Mouse (Mus musculus): ENCODE data around the gene Zw10.
A peak's percentile ranks its signal among the peaks of the same experiment; 100 is the strongest.

DNA sequence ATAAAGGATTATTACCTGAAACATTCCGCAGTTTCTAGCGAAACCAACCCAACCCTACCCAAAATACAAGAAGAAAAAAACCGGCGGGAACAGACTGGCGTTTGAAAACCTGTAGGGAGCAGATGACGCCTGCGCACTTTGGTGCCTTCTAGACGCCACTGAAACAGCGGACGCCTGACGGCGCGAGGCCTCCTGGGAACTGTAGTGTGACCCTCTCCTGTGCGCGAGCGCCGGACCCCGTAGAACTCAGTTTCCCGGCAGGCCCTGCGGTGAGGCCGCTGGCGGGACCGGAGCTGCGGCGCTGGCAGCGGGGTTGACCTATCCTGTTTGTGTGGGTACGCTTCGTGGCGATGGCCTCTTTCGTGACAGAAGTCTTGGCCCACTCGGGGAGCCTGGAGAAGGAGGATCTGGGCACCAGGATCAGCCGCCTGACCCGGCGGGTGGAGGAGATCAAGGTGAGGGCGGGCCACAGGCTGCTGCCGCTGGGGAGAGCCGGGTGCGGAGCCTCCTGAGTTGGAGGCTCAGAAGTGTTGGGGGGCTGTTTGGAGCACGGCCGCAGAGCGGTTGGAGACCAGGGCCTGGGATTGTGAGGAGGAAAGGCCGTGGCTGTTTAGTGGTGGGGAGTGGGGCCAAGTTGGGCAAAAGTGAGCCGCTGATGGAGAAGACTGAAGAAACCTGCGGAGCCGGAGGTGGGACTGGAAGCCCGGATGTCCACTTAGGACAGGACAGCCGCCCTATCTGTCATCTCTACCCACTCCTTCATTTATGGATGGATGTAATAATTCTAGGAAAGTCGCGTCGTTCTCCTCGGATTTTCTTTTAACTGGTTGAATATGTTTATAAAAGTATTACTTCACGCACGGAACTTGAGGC is at the start of gene Zw10:
- TF ChIP-seq CTCF (IDR thresholded peaks at IDR 0.05; ENCODE audit: borderline replicate concordance, insufficient read depth, low read length) (no peak), POLR2A (IDR thresholded peaks at IDR 0.05; ENCODE audit: low read depth, low read length) (peak; percentile 80)

Measured in embryonic fibroblast, embryonic 13.5 days (primary cell).